Mouse (Mus musculus): ENCODE results near the gene Odf3l1. TPM values are rescaled to one million over a fixed set of nuclear protein-coding genes. Genes with fewer than 3 reads are reported as not detected.
"Not testable (repeated sequence)": the region's sequence is repeated elsewhere in the genome, so short reads cannot be mapped to it uniquely, and the experiment has no call there.

Odf3l1 gene
- 0.41 and 0.77 TPM in 2 replicates for polyA plus RNA-seq (2014; fragmentation: Nextera tagmentation; extraction: Ambion mirVana)

DNA sequence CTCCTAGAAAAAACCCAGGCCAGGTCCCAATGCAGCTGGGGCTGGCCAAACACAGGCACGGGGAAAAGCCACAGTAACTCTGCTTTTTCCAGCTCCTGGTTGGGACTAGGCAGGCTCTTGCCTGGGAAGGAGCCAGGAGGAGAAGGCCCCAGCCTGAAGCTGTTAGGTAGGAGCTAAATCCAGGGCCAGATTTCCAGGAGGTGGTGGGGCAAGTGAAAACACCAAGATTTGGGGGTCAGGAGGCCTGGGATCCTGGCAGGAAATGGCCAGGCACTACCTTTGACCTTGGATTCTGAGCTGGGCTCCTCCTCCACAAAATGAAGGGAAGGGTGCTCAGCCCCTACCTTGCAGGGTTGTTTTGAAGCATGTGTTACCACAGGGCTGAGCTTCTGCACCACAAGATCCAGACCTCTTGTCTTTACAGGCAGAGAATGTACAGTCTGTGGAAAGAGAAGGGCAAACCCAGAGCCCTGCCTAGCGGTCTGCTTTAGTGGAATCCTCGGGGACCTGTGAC lies at the start of gene Odf3l1:
TSS of gene Odf3l1 (minus strand) at position 464 of the 514 bp plus-strand sequence.
- Histone ChIP-seq H3K27ac (replicated peaks; ENCODE audit: low read depth, low read length) (0 out of 2 replicates have a peak within 1 kb of the TSS, but pooled peaks have one; percentile 21), H3K4me3 (ENCODE audit: low read depth, low read length) (peak within 1 kb of the TSS; percentile 45), H3K4me1 (ENCODE audit: control insufficient read depth, insufficient read depth, low read length) (peaks cover 34% of the 10 kb centered on the region), H3K4me2 (ENCODE audit: low read depth, severe bottlenecking) (peak within 1 kb of the TSS; percentile 65), H3K27me3 (ENCODE audit: control insufficient read depth, insufficient read depth, low read length) (no peaks in the 10 kb centered on the region), H3K36me3 (ENCODE audit: control insufficient read depth, insufficient read depth, low read length) (no peaks in the 10 kb centered on the region), H3K9me3 (ENCODE audit: control insufficient read depth, low read length) (no peaks in the 10 kb centered on the region), H3K9ac (ENCODE audit: low read length) (peak within 1 kb of the TSS; percentile 62)
- 11% methylated on average over 3 of the region's 3 CpGs for WGBS
- DNase-seq (ENCODE audit: low spot score) (peak; percentile 34), ATAC-seq (ENCODE audit: insufficient number of reproducible peaks, low FRiP score, low TSS enrichment, low read depth) (no peak)

DNA sequence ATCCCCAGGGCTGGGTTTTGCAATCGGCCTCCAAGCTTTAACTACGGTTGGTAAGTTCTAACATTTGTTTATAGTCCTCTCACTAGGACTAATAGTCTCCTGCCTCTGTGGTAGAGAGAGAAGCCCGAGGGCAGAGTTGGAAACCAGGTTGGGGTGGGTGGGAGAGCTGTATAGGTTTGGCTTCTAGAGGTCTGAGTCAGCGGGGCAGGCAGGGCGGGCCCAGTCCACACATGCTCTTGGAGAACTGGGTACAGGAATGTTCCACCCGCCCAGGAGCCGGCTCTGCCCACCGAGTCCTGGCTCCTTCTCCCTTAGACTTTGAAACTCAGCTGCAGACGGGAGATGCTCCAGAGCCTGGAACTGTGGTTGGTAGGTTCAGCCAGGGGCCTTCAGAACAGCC lies 49.5 kb upstream of the Odf3l1 start:
- Histone ChIP-seq H3K36me3 (ENCODE audit: control insufficient read depth, insufficient read depth, low read length) (peaks cover 6% of the 10 kb centered on the region; the same call in 1 of the 2 replicates), H3K9me3 (ENCODE audit: control insufficient read depth, low read length) (no peaks in the 10 kb centered on the region), H3K27ac (replicated peaks; ENCODE audit: low read depth, low read length) (no peak overlapping the region), H3K9ac (ENCODE audit: low read length) (no peak overlapping the region), H3K27me3 (ENCODE audit: control insufficient read depth, insufficient read depth, low read length) (no peaks in the 10 kb centered on the region), H3K4me3 (ENCODE audit: low read depth, low read length) (no peak overlapping the region), H3K4me2 (ENCODE audit: low read depth, severe bottlenecking) (no peak overlapping the region), H3K4me1 (ENCODE audit: control insufficient read depth, insufficient read depth, low read length) (no peaks in the 10 kb centered on the region)
- WGBS = 88% methylated on average over 9 of the region's 9 CpGs
- DNase-seq (ENCODE audit: low spot score) = no peak
- no peak for ATAC-seq (ENCODE audit: insufficient number of reproducible peaks, low FRiP score, low TSS enrichment, low read depth)

DNA sequence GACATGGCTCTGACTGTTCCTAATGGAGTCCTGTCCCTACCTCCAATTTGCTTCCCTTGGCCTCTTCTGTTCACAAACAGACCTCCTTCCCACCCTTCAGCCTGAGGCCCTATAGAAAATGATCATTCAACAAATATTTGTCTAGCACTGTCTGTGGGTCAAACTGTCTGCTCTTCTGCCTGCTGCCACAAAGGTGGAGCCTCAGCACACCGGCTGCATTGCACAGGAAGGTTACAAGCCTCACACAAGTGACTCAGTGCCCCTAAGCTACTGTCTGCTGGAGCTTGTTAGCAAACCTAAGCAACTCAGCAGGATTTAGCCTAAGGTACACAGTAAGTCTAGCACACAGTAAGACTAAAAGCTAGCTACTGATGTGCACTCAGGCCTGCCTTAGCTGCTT lies 46.5 kb upstream of the Odf3l1 start:
- Histone ChIP-seq H3K9ac (ENCODE audit: low read length) (no peak overlapping the region), H3K4me2 (ENCODE audit: low read depth, severe bottlenecking) (no peak overlapping the region), H3K27me3 (ENCODE audit: control insufficient read depth, insufficient read depth, low read length) (no peaks in the 10 kb centered on the region), H3K4me1 (ENCODE audit: control insufficient read depth, insufficient read depth, low read length) (no peaks in the 10 kb centered on the region), H3K36me3 (ENCODE audit: control insufficient read depth, insufficient read depth, low read length) (no peaks in the 10 kb centered on the region), H3K4me3 (ENCODE audit: low read depth, low read length) (no peak overlapping the region), H3K9me3 (ENCODE audit: control insufficient read depth, low read length) (no peaks in the 10 kb centered on the region), H3K27ac (replicated peaks; ENCODE audit: low read depth, low read length) (no peak overlapping the region)
- DNase-seq (ENCODE audit: low spot score) (no peak), ATAC-seq (ENCODE audit: insufficient number of reproducible peaks, low FRiP score, low TSS enrichment, low read depth) (no peak)
- WGBS = 54% methylated on average over 1 of the region's 1 CpGs

DNA sequence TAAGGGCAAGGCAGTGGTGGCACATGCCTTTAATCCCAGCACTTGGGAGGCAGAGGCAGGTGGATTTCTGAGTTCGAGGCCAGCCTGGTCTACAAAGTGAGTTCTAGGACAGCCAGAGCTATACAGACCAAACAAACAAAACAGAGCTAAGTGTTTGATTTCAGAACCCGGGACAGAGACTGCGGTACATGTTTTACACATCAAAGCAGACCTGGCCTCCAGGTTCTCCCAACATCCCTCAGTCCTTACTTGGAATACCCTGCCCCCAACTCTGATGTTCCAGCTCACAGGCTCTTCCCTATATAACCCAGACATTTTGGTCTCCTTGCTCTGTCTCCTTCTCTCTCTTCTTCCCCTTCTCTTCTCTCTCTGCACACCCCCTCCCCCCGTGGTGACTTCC lies 45.5 kb upstream of the Odf3l1 start:
- not testable (repeated sequence) for H3K4me2 ChIP-seq (ENCODE audit: low read depth, severe bottlenecking); H3K9me3 ChIP-seq (ENCODE audit: control insufficient read depth, low read length); H3K27me3 ChIP-seq (ENCODE audit: control insufficient read depth, insufficient read depth, low read length); H3K9ac ChIP-seq (ENCODE audit: low read length); H3K4me3 ChIP-seq (ENCODE audit: low read depth, low read length); H3K36me3 ChIP-seq (ENCODE audit: control insufficient read depth, insufficient read depth, low read length); DNase-seq (ENCODE audit: low spot score); ATAC-seq (ENCODE audit: insufficient number of reproducible peaks, low FRiP score, low TSS enrichment, low read depth); H3K27ac ChIP-seq (replicated peaks; ENCODE audit: low read depth, low read length); H3K4me1 ChIP-seq (ENCODE audit: control insufficient read depth, insufficient read depth, low read length)
- 48% methylated on average over 4 of the region's 4 CpGs for WGBS

DNA sequence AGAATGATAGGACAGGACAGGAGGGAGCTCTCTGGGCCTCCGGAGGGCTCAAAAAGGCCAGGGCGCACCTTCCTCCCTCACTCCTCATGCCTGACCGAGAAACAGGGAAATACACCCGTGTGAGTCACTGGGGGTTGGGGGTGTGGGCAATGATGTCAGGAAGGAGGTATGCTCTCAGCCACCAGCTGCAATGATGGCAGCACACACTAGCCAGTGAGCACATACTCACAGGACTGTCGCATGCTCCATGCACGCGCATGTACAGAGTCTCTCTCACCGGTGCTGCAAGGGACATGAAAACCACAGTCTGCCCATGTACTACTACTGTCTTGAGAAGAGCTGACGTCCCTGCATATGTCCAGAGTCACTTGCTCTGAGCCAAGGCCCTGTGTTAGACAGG lies 43.1 kb upstream of the Odf3l1 start:
- Histone ChIP-seq H3K27ac (replicated peaks; ENCODE audit: low read depth, low read length) (no peak overlapping the region), H3K27me3 (ENCODE audit: control insufficient read depth, insufficient read depth, low read length) (no peaks in the 10 kb centered on the region), H3K4me3 (ENCODE audit: low read depth, low read length) (no peak overlapping the region), H3K9ac (ENCODE audit: low read length) (no peak overlapping the region), H3K36me3 (ENCODE audit: control insufficient read depth, insufficient read depth, low read length) (no peaks in the 10 kb centered on the region), H3K4me2 (ENCODE audit: low read depth, severe bottlenecking) (no peak overlapping the region), H3K9me3 (ENCODE audit: control insufficient read depth, low read length) (no peaks in the 10 kb centered on the region), H3K4me1 (ENCODE audit: control insufficient read depth, insufficient read depth, low read length) (no peaks in the 10 kb centered on the region)
- DNase-seq (ENCODE audit: low spot score) = no peak
- WGBS = 89% methylated on average over 9 of the region's 9 CpGs
- ATAC-seq (ENCODE audit: insufficient number of reproducible peaks, low FRiP score, low TSS enrichment, low read depth) = no peak

DNA sequence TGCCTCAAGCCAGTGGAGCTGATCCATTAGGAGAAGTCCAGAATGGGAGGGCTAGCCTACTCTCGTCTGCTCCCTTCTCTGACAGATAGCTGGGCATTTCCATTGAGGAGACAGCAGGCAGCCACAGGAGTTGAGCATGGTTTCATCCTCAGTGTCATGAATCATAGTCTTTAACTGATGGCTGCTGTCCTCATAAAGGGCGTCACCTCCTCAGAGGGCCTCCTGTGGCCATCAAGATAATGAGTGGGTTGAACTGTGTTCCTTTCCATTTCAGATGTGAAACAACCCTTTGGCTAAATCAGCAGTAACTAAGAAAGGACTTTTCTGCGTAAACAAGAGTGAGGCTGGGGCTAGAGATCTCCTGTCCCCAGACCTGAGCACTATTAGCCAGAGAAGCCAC lies 39.2 kb upstream of the Odf3l1 start:
- Histone ChIP-seq H3K4me1 (ENCODE audit: control insufficient read depth, insufficient read depth, low read length) (no peaks in the 10 kb centered on the region), H3K27me3 (ENCODE audit: control insufficient read depth, insufficient read depth, low read length) (no peaks in the 10 kb centered on the region), H3K4me2 (ENCODE audit: low read depth, severe bottlenecking) (no peak overlapping the region), H3K36me3 (ENCODE audit: control insufficient read depth, insufficient read depth, low read length) (no peaks in the 10 kb centered on the region), H3K9me3 (ENCODE audit: control insufficient read depth, low read length) (no peaks in the 10 kb centered on the region), H3K4me3 (ENCODE audit: low read depth, low read length) (no peak overlapping the region), H3K9ac (ENCODE audit: low read length) (no peak overlapping the region), H3K27ac (replicated peaks; ENCODE audit: low read depth, low read length) (no peak overlapping the region)
- WGBS = 69% methylated on average over 3 of the region's 3 CpGs
- ATAC-seq (ENCODE audit: insufficient number of reproducible peaks, low FRiP score, low TSS enrichment, low read depth) (no peak), DNase-seq (ENCODE audit: low spot score) (no peak)

DNA sequence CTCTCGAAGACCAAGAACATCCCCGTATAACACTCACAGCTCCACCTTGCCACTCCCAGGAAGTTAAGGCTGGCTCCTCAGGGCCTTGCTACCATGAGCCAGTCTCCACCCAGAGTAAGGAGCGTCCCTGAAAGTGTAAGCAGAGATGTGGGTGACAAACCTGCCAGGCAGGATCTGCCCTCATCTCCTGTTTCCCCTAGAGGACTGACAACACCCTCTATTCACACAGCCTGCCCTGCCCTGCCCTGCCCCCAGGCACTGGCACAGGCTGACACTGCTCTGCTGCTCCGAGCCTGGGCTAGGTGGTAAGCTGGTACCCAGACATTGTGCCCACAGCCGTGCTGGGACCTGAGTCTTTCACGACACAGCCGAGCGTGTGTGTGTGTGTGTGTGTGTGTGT lies 36.7 kb upstream of the Odf3l1 start:
- H3K9ac ChIP-seq (ENCODE audit: low read length) = no peak overlapping the region
- ATAC-seq (ENCODE audit: insufficient number of reproducible peaks, low FRiP score, low TSS enrichment, low read depth) (no peak), DNase-seq (ENCODE audit: low spot score) (no peak)
- no peak overlapping the region for H3K4me2 ChIP-seq (ENCODE audit: low read depth, severe bottlenecking)
- no peaks in the 10 kb centered on the region for H3K27me3 ChIP-seq (ENCODE audit: control insufficient read depth, insufficient read depth, low read length)
- H3K9me3 ChIP-seq (ENCODE audit: control insufficient read depth, low read length) = no peaks in the 10 kb centered on the region
- no peak overlapping the region for H3K4me3 ChIP-seq (ENCODE audit: low read depth, low read length)
- H3K4me1 ChIP-seq (ENCODE audit: control insufficient read depth, insufficient read depth, low read length) = no peaks in the 10 kb centered on the region
- no peaks in the 10 kb centered on the region for H3K36me3 ChIP-seq (ENCODE audit: control insufficient read depth, insufficient read depth, low read length)
- no peak overlapping the region for H3K27ac ChIP-seq (replicated peaks; ENCODE audit: low read depth, low read length)
- WGBS = 69% methylated on average over 8 of the region's 8 CpGs

DNA sequence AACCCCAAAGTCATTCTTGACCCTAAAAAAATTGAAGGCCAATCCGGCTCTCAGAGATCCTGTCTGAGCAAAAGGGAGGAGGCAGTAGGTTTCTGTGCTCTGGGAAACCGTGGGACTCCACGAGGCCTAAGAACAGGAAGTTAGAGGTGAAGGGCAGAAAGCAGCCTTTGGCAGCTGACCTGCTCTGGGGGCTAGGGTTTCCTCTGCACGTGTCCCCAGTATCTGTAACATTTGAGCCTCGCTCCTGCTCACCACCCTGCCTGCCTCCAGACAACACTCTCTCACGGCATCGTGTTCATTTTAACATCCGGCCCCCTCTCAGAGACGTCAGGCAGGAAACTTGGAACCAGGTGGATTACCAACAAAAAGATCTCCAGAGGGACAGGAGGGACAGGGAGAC lies 36.1 kb upstream of the Odf3l1 start:
- Histone ChIP-seq H3K9me3 (ENCODE audit: control insufficient read depth, low read length) (no peaks in the 10 kb centered on the region), H3K4me2 (ENCODE audit: low read depth, severe bottlenecking) (no peak overlapping the region), H3K4me1 (ENCODE audit: control insufficient read depth, insufficient read depth, low read length) (no peaks in the 10 kb centered on the region), H3K9ac (ENCODE audit: low read length) (no peak overlapping the region), H3K36me3 (ENCODE audit: control insufficient read depth, insufficient read depth, low read length) (no peaks in the 10 kb centered on the region), H3K27me3 (ENCODE audit: control insufficient read depth, insufficient read depth, low read length) (no peaks in the 10 kb centered on the region), H3K4me3 (ENCODE audit: low read depth, low read length) (no peak overlapping the region), H3K27ac (replicated peaks; ENCODE audit: low read depth, low read length) (no peak overlapping the region)
- ATAC-seq (ENCODE audit: insufficient number of reproducible peaks, low FRiP score, low TSS enrichment, low read depth) (no peak), DNase-seq (ENCODE audit: low spot score) (no peak)
- WGBS = 51% methylated on average over 9 of the region's 9 CpGs

DNA sequence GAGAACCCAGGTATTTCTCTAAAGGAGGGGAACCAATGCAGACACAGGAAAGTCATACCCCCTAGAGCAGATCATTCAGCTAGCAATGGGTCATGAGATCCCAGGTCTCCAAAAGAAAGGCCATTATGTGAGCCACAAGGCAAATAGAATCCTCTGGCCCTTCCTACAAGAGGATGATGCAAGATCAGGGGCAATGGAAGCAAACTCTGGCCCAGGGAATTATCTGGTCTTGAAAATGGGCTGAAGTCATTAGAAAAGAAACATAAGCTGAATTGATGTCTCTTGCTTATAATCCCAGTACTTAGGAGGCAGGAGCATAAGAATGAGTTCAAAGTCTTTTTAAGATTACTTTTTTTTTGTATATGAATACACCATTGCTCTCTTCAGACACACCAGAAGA lies 35.6 kb upstream of the Odf3l1 start:
- DNase-seq (ENCODE audit: low spot score) = no peak
- no peaks in the 10 kb centered on the region for H3K9me3 ChIP-seq (ENCODE audit: control insufficient read depth, low read length)

More for the DNA sequence above, 35.6 kb upstream of the Odf3l1 start:
- H3K9ac ChIP-seq (ENCODE audit: low read length) = no peak overlapping the region
- H3K4me3 ChIP-seq (ENCODE audit: low read depth, low read length) = no peak overlapping the region
- H3K27me3 ChIP-seq (ENCODE audit: control insufficient read depth, insufficient read depth, low read length) = no peaks in the 10 kb centered on the region
- no peak overlapping the region for H3K27ac ChIP-seq (replicated peaks; ENCODE audit: low read depth, low read length)
- no peak overlapping the region for H3K4me2 ChIP-seq (ENCODE audit: low read depth, severe bottlenecking)
- no peaks in the 10 kb centered on the region for H3K4me1 ChIP-seq (ENCODE audit: control insufficient read depth, insufficient read depth, low read length)
- no peaks in the 10 kb centered on the region for H3K36me3 ChIP-seq (ENCODE audit: control insufficient read depth, insufficient read depth, low read length)
- no peak for ATAC-seq (ENCODE audit: insufficient number of reproducible peaks, low FRiP score, low TSS enrichment, low read depth)

Measured in limb, embryonic 11.5 days (tissue).